Mouse (Mus musculus): ENCODE measurements around the gene Ptprj. TPM values are rescaled to one million over a fixed set of nuclear protein-coding genes. Genes with fewer than 3 reads are reported as not detected.

The Ptprj gene
- polyA plus RNA-seq, 1 experiment from 2014 or later, result 2.1 TPM

- no peak overlapping the region for H3K4me2 ChIP-seq (replicated peaks; ENCODE audit: low read depth)
- no peaks in the 10 kb centered on the region for H3K36me3 ChIP-seq (ENCODE audit: control insufficient read depth, insufficient read depth, low read length)
- ATAC-seq (ENCODE audit: low FRiP score, low TSS enrichment), result no peak; the same call in 1 of the 2 replicates
- no peak overlapping the region for H3K9ac ChIP-seq (ENCODE audit: low read length)
- peak; percentile 23; the same call in 1 of the 2 replicates for TF ChIP-seq CTCF (IDR thresholded peaks at IDR 0.05; ENCODE audit: low read depth)
- no peak for TF ChIP-seq EP300 (optimal IDR thresholded peaks at IDR 0.05)
- no peak for DNase-seq (ENCODE audit: low spot score)
- no peaks in the 10 kb centered on the region for H3K27me3 ChIP-seq (ENCODE audit: control insufficient read depth, insufficient read depth, low read length)
- H3K4me1 ChIP-seq (replicated peaks; ENCODE audit: control insufficient read depth, insufficient read depth), result no peaks in the 10 kb centered on the region
- 28% methylated on average over 6 of the region's 6 CpGs for WGBS
- no peak overlapping the region for H3K4me3 ChIP-seq (ENCODE audit: low read depth, low read length)
- no peaks in the 10 kb centered on the region for H3K9me3 ChIP-seq (ENCODE audit: control insufficient read depth, low read length)
- H3K27ac ChIP-seq (replicated peaks), result no peak overlapping the region
Observed at GRCm38 (mm10) chr2:90470122-90470521, 110.3 kb downstream of the Ptprj start.

GRCm38 (mm10) chr2:90466480-90466879 lies 114.0 kb downstream of the Ptprj start:
- Histone ChIP-seq H3K36me3 (ENCODE audit: control insufficient read depth, insufficient read depth, low read length) (no peaks in the 10 kb centered on the region), H3K4me2 (replicated peaks; ENCODE audit: low read depth) (no peak overlapping the region), H3K4me3 (ENCODE audit: low read depth, low read length) (no peak overlapping the region), H3K9me3 (ENCODE audit: control insufficient read depth, low read length) (no peaks in the 10 kb centered on the region), H3K27me3 (ENCODE audit: control insufficient read depth, insufficient read depth, low read length) (no peaks in the 10 kb centered on the region), H3K27ac (replicated peaks) (no peak overlapping the region), H3K9ac (ENCODE audit: low read length) (no peak overlapping the region), H3K4me1 (replicated peaks; ENCODE audit: control insufficient read depth, insufficient read depth) (no peaks in the 10 kb centered on the region)
- ATAC-seq (ENCODE audit: low FRiP score, low TSS enrichment), result no peak
- no peak for DNase-seq (ENCODE audit: low spot score)
- TF ChIP-seq CTCF (IDR thresholded peaks at IDR 0.05; ENCODE audit: low read depth) (no peak), EP300 (optimal IDR thresholded peaks at IDR 0.05) (no peak)
- 44% methylated on average over 7 of the region's 7 CpGs for WGBS

GRCm38 (mm10) chr2:90463735-90464134 lies 116.7 kb downstream of the Ptprj start:
- ATAC-seq (ENCODE audit: low FRiP score, low TSS enrichment) (no peak), DNase-seq (ENCODE audit: low spot score) (no peak)
- Histone ChIP-seq H3K4me2 (replicated peaks; ENCODE audit: low read depth) (no peak overlapping the region), H3K27ac (replicated peaks) (no peak overlapping the region), H3K4me3 (ENCODE audit: low read depth, low read length) (no peak overlapping the region), H3K9me3 (ENCODE audit: control insufficient read depth, low read length) (no peaks in the 10 kb centered on the region), H3K4me1 (replicated peaks; ENCODE audit: control insufficient read depth, insufficient read depth) (no peaks in the 10 kb centered on the region), H3K9ac (ENCODE audit: low read length) (no peak overlapping the region), H3K36me3 (ENCODE audit: control insufficient read depth, insufficient read depth, low read length) (0 out of 2 replicates have a peak, but pooled peaks cover 3% of the 10 kb centered on the region), H3K27me3 (ENCODE audit: control insufficient read depth, insufficient read depth, low read length) (no peaks in the 10 kb centered on the region)
- WGBS, result 94% methylated on average over 5 of the region's 5 CpGs
- no peak for TF ChIP-seq CTCF (IDR thresholded peaks at IDR 0.05; ENCODE audit: low read depth)
- TF ChIP-seq EP300 (optimal IDR thresholded peaks at IDR 0.05), result no peak

- Histone ChIP-seq H3K9me3 (ENCODE audit: control insufficient read depth, low read length) (no peaks in the 10 kb centered on the region), H3K9ac (ENCODE audit: low read length) (no peak overlapping the region), H3K36me3 (ENCODE audit: control insufficient read depth, insufficient read depth, low read length) (peaks cover 3% of the 10 kb centered on the region; the same call in 1 of the 2 replicates), H3K4me2 (replicated peaks; ENCODE audit: low read depth) (no peak overlapping the region), H3K4me3 (ENCODE audit: low read depth, low read length) (no peak overlapping the region), H3K27ac (replicated peaks) (no peak overlapping the region), H3K27me3 (ENCODE audit: control insufficient read depth, insufficient read depth, low read length) (no peaks in the 10 kb centered on the region), H3K4me1 (replicated peaks; ENCODE audit: control insufficient read depth, insufficient read depth) (no peaks in the 10 kb centered on the region)
- DNase-seq (ENCODE audit: low spot score), result no peak
- TF ChIP-seq CTCF (IDR thresholded peaks at IDR 0.05; ENCODE audit: low read depth), result no peak
- TF ChIP-seq EP300 (optimal IDR thresholded peaks at IDR 0.05), result no peak
- ATAC-seq (ENCODE audit: low FRiP score, low TSS enrichment), result peak; percentile 83
Observed at GRCm38 (mm10) chr2:90462252-90462651, 118.2 kb downstream of the Ptprj start.

- H3K4me2 ChIP-seq (replicated peaks; ENCODE audit: low read depth), result no peak overlapping the region
- H3K4me3 ChIP-seq (ENCODE audit: low read depth, low read length), result no peak overlapping the region
- no peak for DNase-seq (ENCODE audit: low spot score)
- no peak for ATAC-seq (ENCODE audit: low FRiP score, low TSS enrichment)
- no peaks in the 10 kb centered on the region for H3K9me3 ChIP-seq (ENCODE audit: control insufficient read depth, low read length)
- H3K27me3 ChIP-seq (ENCODE audit: control insufficient read depth, insufficient read depth, low read length), result no peaks in the 10 kb centered on the region
- no peak for TF ChIP-seq CTCF (IDR thresholded peaks at IDR 0.05; ENCODE audit: low read depth)
- TF ChIP-seq EP300 (optimal IDR thresholded peaks at IDR 0.05), result no peak
- H3K36me3 ChIP-seq (ENCODE audit: control insufficient read depth, insufficient read depth, low read length), result peaks cover 6% of the 10 kb centered on the region; the same call in 1 of the 2 replicates
- no peak overlapping the region for H3K27ac ChIP-seq (replicated peaks)
- WGBS, result 92% methylated on average over 12 of the region's 12 CpGs
- H3K9ac ChIP-seq (ENCODE audit: low read length), result no peak overlapping the region
- H3K4me1 ChIP-seq (replicated peaks; ENCODE audit: control insufficient read depth, insufficient read depth), result no peaks in the 10 kb centered on the region
Observed at GRCm38 (mm10) chr2:90457946-90458345, 122.5 kb downstream of the Ptprj start.

GRCm38 (mm10) chr2:90452380-90452779 lies 128.1 kb downstream of the Ptprj start:
- Histone ChIP-seq H3K4me1 (replicated peaks; ENCODE audit: control insufficient read depth, insufficient read depth) (no peaks in the 10 kb centered on the region), H3K27ac (replicated peaks) (no peak overlapping the region), H3K27me3 (ENCODE audit: control insufficient read depth, insufficient read depth, low read length) (no peaks in the 10 kb centered on the region), H3K9me3 (ENCODE audit: control insufficient read depth, low read length) (no peaks in the 10 kb centered on the region), H3K9ac (ENCODE audit: low read length) (no peak overlapping the region), H3K36me3 (ENCODE audit: control insufficient read depth, insufficient read depth, low read length) (peaks cover 4% of the 10 kb centered on the region; the same call in 1 of the 2 replicates), H3K4me2 (replicated peaks; ENCODE audit: low read depth) (no peak overlapping the region), H3K4me3 (ENCODE audit: low read depth, low read length) (no peak overlapping the region)
- 69% methylated on average over 3 of the region's 3 CpGs for WGBS
- ATAC-seq (ENCODE audit: low FRiP score, low TSS enrichment) (no peak), DNase-seq (ENCODE audit: low spot score) (no peak)
- TF ChIP-seq EP300 (optimal IDR thresholded peaks at IDR 0.05), result no peak
- TF ChIP-seq CTCF (IDR thresholded peaks at IDR 0.05; ENCODE audit: low read depth), result no peak

Measured in stomach, postnatal 0 days (tissue).